Mouse (Mus musculus) ovary, adult 18-20 months (tissue): ENCODE data around the gene Nup50.
A peak's percentile ranks its signal among the peaks of the same experiment; 100 is the strongest.
"Not testable (repeated sequence)": the region's sequence is repeated elsewhere in the genome, so short reads cannot be mapped to it uniquely, and the experiment has no call there.

Experiments
- DNase-seq: peaks from one replicate; pipeline ENCODE4 v3.0.0; 2022; ENCODE audit warnings: low spot score, mixed read lengths

Nup50 gene

GRCm38 (mm10) chr15:84922884-84923507, at the start of gene Nup50:
Gene Nup50, plus strand, starts transcription at chr15:84923411.
- peak; percentile 99 for DNase-seq

- no peak for DNase-seq
These were observed 49.3 kb upstream of the Nup50 start for GRCm38 (mm10) chr15:84873867-84874266.

GRCm38 (mm10) chr15:84877029-84877815, 46.0 kb upstream of the Nup50 start:
- DNase-seq: no peak

- no peak for DNase-seq
These were observed 35.1 kb upstream of the Nup50 start for GRCm38 (mm10) chr15:84888066-84888465.

- DNase-seq: no peak
These were observed 32.0 kb upstream of the Nup50 start for GRCm38 (mm10) chr15:84891246-84891645.

DNA sequence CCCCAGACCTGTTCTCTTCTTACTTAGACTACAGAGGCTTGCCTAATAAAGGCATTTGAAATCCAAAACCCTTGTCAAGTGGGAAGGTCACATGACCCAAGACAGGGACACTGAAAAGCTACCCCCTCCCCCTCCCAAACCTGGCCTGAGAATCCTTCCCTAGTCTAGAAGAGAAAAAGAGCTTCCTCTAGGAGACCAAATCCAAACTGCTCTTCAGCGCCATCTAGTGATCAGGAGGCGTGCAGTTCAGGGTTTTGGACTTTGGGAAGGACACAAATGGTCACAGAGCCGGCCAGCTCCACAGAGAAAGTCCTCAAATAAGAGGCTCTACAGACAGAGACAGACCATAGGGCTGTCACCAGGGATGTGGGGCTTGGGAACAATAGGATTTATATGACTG, 31.6 kb upstream of the Nup50 start:
- DNase-seq: peak; percentile 3

DNA sequence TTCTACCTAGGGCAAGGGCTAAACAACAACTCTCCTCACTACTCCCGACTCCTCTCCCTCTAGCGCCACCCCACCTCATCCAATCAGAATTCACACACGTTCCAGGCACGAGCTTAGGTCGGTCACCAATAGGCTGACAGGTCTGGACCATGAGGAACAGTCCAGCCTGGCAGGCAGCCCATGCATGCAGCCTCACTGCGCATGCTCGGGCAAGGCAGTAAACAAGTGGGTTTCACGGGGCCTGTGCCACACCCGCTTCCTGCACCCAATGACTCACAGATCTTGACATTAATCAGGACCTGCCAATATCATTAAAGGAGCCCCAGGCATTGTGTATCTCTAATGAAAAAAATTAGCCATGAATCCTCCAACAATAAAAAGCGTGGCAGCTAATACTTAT, 27.0 kb upstream of the Nup50 start:
- not testable (repeated sequence) for DNase-seq

GRCm38 (mm10) chr15:84896664-84897063, 26.5 kb upstream of the Nup50 start:
- DNase-seq: no peak

- DNase-seq: no peak
These were observed 25.1 kb upstream of the Nup50 start for GRCm38 (mm10) chr15:84898077-84898476.

- DNase-seq: no peak
These were observed 19.3 kb upstream of the Nup50 start for GRCm38 (mm10) chr15:84903843-84904385.

DNA sequence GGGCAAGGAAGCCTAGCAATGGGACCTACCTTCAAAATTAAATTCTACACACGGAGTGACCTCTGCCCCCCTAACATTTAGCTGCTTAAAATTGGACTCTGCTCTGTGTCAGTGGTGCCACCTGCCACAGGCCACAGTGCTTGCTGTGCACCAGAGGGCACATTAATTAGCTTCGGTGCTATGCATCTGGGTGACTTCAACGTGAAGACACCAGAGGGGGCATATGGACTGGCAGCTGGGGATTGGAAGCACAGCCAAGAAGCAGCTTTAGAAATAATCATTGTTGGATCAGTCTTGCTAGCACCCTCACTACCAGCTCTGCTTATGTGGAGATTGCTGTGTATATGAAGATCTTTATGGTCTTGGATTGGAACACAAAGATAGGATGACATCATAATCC, 10.0 kb upstream of the Nup50 start:
- DNase-seq: no peak

GRCm38 (mm10) chr15:84919938-84920337, 3.3 kb upstream of the Nup50 start, which contains the start of gene Gm29666:
Gene Gm29666, minus strand, starts transcription at chr15:84920038.
- DNase-seq: no peak

DNA sequence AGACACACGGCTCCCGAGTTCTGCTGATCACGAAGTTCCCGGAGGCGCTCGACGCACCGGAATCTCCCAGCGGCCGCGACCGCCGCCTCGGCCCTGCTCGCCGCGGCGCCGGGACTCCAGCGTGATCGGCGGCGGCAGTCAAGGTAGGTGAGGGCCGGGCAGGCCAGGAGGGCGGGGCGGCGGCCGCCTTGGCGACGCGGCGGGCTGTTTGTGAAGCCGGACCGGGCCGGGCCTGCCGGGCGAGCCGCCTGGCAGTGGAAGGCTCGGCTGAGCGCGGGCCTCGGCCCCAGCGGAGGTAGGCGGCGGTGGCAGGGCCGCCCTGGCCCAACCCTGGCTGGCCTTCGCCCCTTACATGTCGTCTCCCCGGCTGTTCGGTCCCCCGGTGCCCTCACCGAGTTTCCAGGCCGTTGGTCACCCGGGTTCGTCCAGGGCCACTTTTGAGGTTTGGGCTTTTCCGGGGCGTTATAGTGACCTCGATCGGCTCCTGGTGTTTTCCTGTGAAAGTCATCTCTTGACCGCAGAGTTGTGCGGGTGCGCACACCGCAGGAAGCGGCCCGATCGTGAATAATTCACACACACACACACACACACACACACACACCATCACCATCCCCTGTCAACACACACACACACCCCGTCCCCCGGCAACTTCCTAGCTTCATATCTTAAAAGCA, 434 bp downstream of the Nup50 start:
- DNase-seq: no peak

- no peak for DNase-seq
These were observed 1.6 kb downstream of the Nup50 start for GRCm38 (mm10) chr15:84924781-84925315.

DNA sequence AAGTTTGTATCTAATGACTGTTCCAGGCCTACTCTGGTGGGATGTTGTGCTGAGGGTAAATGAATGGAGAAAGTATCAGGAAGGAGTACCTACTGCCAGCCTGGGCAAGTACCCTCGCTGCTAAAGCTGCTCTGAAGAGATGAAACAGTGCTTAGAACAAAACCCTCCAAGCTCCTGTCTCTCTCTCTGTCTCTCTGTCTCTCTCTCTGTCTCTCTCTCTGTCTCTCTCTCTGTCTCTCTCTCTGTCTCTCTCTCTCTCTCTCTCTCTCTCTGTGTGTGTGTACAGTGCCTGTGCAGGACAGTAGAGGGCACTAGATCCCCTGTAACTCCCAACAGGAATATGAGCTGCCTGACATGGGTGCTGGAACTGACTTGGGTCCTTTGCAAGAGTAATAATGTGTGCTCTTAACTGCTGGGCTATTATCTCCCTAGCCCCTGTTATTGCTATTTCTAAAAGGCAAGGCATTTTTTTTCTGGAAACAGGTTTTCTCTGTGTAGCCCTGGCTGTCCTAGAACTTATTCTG, 2.3 kb downstream of the Nup50 start:
- DNase-seq: no peak

DNA sequence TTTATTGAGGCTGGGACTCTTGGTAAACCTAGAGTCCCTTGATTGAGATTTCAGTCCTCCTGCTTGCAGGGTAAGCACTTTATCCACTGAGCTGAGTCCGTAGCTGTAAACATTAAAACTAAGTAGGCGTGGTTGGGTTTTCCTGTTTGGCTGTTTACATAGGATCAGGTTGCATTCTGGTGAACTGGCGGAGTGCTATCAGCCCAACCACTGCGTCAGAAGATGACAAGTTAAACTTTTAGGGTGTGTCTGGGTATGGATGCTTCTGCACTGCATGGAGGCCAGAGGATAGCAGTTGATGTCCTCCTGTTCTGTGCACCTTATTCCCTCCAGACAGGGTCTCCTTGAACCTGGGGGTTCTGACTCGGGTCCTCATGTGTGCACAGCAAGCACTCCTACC, 9.1 kb downstream of the Nup50 start:
- DNase-seq: no peak

DNA sequence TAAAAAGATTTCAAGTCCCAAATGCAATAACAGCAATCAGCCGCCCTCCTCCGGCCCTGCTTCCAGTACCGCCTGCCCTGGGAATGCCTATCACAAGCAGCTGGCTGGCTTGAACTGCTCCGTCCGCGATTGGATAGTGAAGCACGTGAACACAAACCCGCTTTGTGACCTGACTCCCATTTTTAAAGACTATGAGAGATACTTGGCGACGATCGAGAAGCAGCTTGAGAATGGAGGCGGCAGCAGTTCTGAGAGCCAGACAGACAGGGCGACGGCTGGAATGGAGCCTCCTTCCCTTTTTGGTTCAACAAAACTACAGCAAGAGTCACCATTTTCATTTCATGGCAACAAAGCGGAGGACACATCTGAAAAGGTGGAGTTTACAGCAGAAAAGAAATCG, 11.7 kb downstream of the Nup50 start:
- DNase-seq: no peak

DNA sequence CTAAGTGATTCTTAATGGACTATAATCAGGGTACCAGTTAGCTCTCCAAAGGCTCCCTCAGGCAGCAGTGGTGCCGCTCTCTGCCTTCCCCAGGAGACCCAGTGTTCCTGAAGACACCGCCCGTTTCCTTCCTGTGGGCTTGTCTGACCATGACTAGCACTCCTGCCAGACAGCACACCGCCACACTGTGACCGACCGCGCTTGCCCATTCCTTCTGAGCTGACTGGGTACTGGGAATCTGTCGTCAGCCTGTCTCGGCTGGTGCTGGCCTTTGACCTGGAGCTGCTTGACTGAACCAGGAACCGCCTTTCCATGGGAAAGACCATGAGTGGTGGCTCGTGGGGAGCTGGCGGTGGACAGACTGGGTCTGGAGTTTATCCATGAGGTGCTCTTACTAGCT, 16.9 kb downstream of the Nup50 start:
- DNase-seq: no peak

GRCm38 (mm10) chr15:84942647-84943285, 19.6 kb downstream of the Nup50 start:
- no peak for DNase-seq

DNA sequence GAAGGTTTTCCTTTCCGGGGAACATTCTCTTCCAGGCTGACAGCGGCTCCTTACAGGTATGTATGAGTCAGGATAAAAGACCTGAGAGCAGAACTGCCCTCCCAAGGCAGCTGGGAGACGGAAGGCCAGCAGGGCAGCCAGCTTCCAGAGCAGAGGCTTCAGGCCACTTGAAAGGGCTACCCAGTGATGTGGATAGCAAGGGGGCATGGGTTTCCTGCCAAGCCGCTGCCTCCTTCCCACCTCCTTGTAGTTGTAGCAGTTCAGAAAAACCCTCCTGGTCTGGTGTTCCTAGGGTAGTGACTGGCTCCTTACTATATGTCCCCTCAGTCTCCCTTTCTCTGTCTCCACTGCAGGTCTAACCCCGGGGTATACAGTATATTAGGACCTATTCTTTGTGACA, 21.1 kb downstream of the Nup50 start:
- DNase-seq: no peak

GRCm38 (mm10) chr15:84948990-84949389, 25.8 kb downstream of the Nup50 start:
- DNase-seq: no peak

DNA sequence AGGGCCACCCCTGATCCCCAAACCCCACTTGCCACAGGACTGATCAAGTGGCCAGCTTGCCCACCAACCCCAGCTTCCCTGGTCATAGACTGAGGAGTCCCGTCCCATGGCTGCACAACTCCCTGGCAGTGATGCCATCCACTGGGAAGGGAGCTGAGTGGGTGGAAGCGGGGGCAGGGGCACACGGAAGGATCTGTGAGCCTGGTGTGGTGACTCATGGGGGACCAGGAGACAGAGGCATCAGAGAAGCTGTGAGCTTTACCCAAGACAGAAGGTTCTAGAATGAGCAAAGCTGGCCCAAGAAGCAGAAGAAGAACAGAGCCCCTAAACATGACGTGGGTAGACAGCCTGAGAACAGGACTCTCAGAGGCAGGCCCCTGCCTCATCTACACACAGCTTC, 26.8 kb downstream of the Nup50 start:
- DNase-seq: no peak
